Mouse (Mus musculus) splenic B cell, adult 2 months (primary cell): ENCODE results near the gene C87436.
A peak's percentile ranks its signal among the peaks of the same experiment; 100 is the strongest.

Experiments used
- DNase-seq: peaks from one replicate; pipeline ENCODE4 v3.0.0-alpha.2; 2011; ENCODE audit warnings: low read depth, low spot score
- H3K27me3 ChIP-seq: 2 replicates; pipeline ENCODE4 v1.6.1; 2012; ENCODE audit warnings: mild to moderate bottlenecking, low read length, moderate library complexity, mixed read lengths; ENCODE audit not compliant: control insufficient read depth, poor library complexity, insufficient read depth, severe bottlenecking
- H3K36me3 ChIP-seq: 2 replicates; pipeline ENCODE4 v1.6.1; 2012; ENCODE audit warnings: mild to moderate bottlenecking, low read length, moderate library complexity, mixed read lengths; ENCODE audit not compliant: control insufficient read depth, poor library complexity, insufficient read depth, severe bottlenecking

C87436 gene

DNA sequence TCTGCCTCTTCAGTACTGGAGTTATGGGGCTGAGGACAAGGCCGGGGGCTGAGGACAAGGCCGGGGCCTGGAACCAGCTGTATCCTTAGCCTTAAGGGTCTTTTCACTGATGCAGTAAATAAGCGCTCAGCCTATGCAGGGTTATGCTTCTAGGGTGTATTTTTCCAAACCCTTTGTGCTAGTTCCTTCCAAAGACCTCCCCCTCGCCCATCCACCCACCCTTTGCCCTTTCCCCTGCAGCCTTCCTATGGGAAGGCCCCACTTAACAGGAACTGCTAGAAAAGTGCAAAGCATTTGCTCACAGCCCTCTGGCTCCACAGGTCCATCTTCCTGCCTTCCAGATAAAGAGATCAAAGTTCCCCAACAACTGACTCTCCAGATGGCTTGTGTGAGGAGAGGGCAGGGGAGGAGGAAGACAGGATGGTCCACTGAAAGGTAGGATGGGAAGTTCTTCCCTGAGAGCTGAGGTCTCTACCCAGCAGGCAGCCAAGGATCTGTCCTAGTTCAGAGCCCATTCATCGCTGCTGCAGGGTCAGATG, 61.5 kb downstream of the C87436 start:
- no peaks in the 10 kb centered on the region for H3K36me3 ChIP-seq
- DNase-seq: no peak
- no peaks in the 10 kb centered on the region for H3K27me3 ChIP-seq

DNA sequence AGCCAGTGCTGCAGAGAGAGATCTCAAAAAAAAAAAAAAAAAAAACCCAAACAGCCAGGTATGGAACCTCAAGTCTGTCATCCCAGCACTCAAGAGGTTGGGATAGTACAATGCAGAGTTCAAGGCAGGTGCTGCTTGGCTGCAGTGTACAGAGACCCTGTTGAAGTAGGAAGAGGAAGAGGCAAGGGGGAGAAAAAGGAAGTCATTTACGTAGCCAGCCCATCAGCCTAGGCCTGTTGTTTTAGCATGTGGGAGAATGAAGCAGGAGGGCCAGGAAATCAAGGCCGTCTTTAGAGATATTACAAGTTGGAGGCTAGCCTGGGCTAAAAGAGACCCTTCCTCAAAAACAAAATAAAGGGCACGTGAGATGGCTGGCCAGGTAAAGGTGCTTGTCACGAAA, 65.3 kb downstream of the C87436 start:
- peak; percentile 40 for DNase-seq
- no peaks in the 10 kb centered on the region for H3K36me3 ChIP-seq
- H3K27me3 ChIP-seq: no peaks in the 10 kb centered on the region; the same call in 1 of the 2 replicates

DNA sequence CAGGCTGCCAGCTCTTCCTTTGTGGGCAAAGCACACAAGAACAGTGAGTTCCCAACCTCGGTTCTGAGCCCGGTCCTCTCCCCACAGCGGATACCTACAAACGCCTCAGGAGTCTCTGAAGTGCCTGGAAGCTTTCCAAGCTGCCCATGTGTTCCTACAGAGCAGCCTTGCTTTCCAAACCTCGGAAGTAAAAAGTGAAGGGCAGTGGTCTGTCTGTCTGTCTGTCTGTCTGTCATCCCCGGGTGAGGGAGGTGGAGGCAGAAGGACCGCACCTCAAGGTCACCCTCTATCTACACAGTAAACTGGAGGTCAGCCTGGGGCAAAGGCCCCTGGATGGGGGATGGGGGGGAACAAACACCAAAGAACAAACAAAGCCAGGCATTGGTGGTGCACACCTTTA, 67.5 kb downstream of the C87436 start:
- no peak for DNase-seq
- Histone ChIP-seq H3K27me3 (no peaks in the 10 kb centered on the region; the same call in 1 of the 2 replicates), H3K36me3 (no peaks in the 10 kb centered on the region)

DNA sequence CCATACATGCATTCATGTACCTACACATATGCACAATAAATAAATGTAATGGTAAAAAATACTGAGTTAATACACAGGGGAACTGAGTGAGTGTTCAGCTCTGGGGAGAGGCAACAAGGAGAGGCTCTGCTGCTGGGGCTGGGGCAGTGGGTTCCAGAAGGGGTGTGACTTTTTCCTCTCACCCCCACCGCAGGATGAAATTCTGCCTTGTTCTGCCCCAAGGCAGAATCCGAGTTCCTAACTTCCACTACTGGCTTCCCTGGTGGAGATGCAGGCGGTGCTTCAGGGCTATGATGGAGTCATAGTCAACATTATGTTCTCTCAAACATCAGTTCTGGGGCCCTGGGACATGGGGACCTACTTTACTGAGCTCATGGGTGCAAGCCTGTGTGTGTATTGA, 68.1 kb downstream of the C87436 start:
- DNase-seq: no peak
- no peaks in the 10 kb centered on the region; the same call in 1 of the 2 replicates for H3K27me3 ChIP-seq
- no peaks in the 10 kb centered on the region for H3K36me3 ChIP-seq

DNA sequence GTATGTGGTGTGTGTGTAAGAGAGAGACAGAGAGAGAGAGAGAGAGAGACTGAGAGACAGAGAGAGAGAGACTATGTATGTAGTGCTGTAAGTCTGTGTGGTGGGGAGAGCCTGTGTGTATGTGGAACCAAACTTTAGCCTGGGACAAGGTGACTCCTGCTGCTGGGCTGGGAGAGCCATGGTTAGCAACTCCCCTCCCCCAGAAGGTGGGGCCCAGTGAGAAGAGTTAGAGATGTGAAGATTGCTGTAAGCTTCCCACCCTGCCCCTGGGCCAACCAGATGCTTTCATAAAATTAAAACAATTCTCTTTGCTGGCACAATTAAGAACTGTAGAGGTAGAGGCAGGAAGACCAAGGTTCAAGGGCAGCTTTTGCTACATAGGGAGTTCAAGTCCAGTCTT, 68.9 kb downstream of the C87436 start:
- Histone ChIP-seq H3K27me3 (no peaks in the 10 kb centered on the region; the same call in 1 of the 2 replicates), H3K36me3 (no peaks in the 10 kb centered on the region)
- DNase-seq: no peak

DNA sequence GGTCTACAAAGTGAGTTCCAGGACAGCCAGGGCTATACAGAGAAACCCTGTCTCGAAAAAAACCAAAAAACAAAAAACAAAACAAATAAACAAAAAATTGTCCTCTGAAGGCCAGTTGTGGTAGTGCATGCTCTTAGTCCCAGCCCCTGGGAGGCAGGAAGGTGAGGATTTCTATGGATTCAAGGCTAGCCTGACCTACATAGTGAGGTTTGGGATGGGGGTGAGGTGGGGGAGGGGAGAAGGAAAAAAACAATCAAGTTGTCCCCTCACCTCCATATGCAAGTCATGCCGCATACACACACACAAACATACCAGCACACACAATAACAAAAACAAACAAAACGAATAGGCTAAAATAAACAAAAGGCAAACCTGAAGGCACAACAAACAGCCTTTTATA, 70.6 kb downstream of the C87436 start:
- no peak for DNase-seq
- no peaks in the 10 kb centered on the region for H3K36me3 ChIP-seq
- H3K27me3 ChIP-seq: no peaks in the 10 kb centered on the region; the same call in 1 of the 2 replicates

DNA sequence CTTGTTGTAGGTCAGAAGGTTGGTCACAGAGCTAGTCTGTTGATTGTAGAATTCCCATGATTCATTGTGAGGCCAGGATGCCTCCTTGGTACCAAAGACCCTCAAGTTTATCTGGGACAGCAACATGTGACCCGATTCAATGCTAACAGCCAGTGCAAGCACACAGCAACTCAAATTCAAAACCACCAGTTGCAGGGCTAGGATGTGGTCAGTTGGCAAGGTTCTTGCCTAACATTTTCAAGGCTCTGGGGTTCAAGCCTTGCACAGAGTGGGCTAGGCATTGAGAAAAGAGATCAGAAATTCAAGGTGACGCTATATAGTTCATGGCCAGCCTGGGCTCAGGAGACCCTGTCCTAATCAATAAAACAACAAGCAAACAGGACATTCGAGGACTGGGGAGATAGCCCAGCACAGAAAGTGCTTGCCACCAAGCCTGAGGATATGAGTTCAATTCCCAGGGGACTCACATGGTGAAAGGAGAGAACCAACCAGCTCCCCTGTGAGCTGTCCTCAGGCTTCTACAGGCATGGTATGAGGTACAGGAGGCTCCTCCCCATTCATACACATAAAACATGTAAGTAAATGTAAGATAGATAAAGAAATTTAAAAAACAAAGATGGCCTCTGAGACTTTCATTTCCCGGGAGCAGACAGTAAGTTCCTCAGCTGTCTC, 71.2 kb downstream of the C87436 start:
- no peak for DNase-seq
- Histone ChIP-seq H3K27me3 (no peaks in the 10 kb centered on the region; the same call in 1 of the 2 replicates), H3K36me3 (no peaks in the 10 kb centered on the region)

DNA sequence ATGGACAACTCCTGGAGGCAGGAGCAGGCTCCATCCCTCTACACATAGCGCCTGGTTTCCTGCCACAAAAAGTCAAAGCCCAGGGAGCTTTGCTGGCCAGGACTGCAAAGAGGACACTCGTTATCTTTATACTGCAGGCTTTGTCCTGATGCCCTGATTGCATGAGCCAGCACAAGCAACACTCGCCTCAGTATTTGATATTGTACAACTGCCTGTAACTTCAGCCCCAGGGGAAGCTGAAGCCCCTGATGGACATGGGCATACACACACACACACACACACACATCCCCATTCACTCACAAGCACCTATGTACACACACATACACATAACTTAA, 71.7 kb downstream of the C87436 start:
- no peak for DNase-seq
- H3K27me3 ChIP-seq: no peaks in the 10 kb centered on the region; the same call in 1 of the 2 replicates
- no peaks in the 10 kb centered on the region for H3K36me3 ChIP-seq

DNA sequence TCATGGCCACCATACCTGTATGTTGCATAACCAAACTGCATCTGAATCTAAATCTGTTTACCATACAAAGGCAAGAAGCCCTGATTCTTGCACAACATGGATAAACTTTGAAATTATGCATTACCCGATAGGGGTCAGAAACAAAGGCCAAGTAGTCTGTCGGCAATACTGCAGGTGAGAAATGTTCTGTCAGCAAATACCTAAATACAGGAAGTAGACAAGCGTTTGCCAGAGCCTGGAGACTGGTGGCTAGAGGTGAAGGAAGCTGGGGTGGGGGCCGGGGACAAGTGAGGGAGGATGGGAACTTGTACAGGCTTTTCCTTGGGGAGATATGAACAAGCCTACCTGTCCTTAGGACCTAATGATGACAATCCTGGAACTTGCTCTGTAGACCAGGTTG, 72.8 kb downstream of the C87436 start:
- no peaks in the 10 kb centered on the region for H3K27me3 ChIP-seq
- no peak for DNase-seq

DNA sequence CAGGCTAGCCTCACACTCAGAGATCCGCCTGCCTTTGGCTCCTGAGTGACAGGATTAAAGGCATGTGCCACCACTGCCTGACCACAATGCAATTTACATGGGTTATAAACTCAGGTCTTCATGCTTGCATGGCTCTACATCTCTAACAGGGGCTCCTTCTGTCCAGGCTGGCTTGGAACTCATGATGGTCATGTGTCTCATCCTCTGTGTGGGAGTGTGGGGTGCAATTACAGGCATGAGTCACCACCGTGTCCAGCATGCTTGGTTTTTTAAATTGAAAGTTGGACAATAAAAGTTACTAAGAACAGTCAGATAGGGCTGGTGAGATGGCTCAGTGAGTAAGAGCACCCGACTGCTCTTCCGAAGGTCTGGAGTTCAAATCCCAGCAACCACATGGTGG, 75.1 kb downstream of the C87436 start:
- no peaks in the 10 kb centered on the region for H3K27me3 ChIP-seq
- no peak for DNase-seq
- H3K36me3 ChIP-seq: no peaks in the 10 kb centered on the region

More for the DNA sequence above, 72.8 kb downstream of the C87436 start:
- H3K36me3 ChIP-seq: no peaks in the 10 kb centered on the region

DNA sequence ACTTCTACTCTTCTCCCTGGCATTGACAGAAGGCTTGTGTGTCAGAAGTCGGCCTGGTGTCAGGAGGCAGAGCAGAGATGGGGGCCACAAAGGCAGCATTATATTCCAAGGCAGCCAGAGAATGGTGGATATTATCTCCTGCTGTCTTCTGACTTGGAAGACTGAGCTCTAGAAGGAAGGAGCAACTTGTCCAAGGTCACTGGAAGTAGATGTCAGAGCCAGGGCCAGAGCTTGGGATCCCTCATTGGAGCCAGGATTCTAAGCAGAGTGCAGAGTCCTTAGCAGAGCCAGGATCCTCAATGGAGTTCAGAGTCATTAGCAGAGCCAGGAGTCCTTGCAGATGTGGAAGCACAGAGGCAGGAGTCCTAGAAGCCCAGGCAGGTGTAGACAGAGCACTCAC, 77.8 kb downstream of the C87436 start:
- Histone ChIP-seq H3K36me3 (no peaks in the 10 kb centered on the region), H3K27me3 (no peaks in the 10 kb centered on the region)
- no peak for DNase-seq

DNA sequence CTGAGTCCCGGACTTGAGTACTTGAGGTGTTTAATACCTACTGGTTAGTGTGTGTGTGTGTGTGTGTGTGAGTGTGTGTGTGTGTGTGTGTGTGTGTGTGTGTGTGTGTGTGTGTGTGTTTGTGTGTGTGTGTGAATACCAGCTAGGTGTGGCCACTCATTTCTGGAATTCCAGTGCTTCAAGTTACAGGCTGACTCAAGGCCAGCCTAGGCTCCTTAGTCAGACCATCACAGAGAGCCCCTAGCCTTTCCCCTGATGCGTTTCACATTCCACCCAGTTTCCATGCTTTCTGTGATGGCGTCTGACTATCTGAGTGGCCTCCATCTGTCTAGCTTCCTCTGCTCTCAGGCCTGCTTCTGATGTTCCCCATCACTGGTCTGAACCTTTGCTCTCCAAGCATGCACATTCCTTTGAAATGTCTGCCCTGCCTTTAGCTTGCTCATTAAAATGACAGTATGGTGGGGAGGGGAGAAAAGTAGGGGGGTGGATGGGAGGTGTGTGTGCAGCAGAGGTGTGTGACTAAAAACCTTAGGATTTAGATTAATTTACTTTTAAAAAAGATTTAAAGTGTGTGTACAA, 81.7 kb downstream of the C87436 start:
- Histone ChIP-seq H3K36me3 (no peaks in the 10 kb centered on the region), H3K27me3 (no peaks in the 10 kb centered on the region)
- no peak for DNase-seq

DNA sequence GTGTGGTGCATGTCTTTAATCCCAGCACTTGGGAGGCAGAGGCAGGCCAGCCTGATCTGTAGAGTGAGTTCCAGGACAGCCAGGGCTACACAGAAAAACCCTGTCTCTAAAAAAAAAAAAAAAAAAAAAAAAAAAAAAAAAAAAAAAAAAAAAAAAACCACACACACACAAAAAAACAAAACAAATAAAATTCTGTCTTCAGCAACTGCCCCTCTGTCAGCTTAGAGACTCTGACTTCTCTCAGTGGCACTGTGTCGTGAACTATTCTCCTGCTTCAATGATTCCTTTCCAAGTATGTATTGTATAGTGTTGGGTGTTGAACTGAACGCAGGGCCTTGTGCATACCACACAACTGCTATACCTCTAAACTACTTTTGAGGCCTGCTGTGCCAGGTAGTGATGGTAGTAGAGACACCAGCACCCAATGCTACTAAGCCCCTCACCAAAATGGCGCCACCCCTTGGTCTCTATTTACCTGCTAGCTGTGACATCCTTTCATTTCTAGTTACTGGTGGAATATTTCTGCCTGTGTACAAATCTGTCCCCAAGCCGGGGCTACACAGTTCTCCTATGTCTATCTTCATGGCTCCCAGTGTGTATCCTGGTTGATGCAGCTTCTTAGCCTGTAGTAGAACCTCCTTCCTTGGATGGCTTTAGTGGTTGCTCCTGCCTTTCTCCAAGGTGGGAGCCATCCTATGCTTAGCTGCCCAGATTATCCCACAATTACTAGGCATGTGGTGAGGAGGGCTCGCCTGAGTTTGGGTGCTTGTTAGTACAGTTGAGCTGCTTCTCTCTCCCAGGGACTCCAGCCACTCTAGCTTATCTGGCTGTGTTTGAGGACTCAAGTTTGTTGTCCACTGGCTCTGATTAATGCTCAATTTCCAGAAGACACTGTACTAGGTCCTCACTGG, 84.1 kb downstream of the C87436 start:
- H3K27me3 ChIP-seq: no peaks in the 10 kb centered on the region
- no peaks in the 10 kb centered on the region for H3K36me3 ChIP-seq
- no peak for DNase-seq
